Mouse (Mus musculus) myocyte (in vitro differentiated cells): ENCODE data around the gene G0s2. TPM values are rescaled to one million over a fixed set of nuclear protein-coding genes. Genes with fewer than 3 reads are reported as not detected.
A peak's percentile ranks its signal among the peaks of the same experiment; 100 is the strongest.
"Not testable (repeated sequence)": the region's sequence is repeated elsewhere in the genome, so short reads cannot be mapped to it uniquely, and the experiment has no call there.

Experiments used
- H3K27me3 ChIP-seq: one replicate; pipeline ENCODE4 v1.6.1; 2011; ENCODE audit not compliant: control insufficient read depth, insufficient read depth, insufficient read length
- H3K36me3 ChIP-seq: one replicate; pipeline ENCODE4 v1.6.1; 2011; ENCODE audit not compliant: control insufficient read depth, insufficient read depth
- H3K4me2 ChIP-seq: one replicate; pipeline ENCODE4 v1.6.1; 2011; ENCODE audit warnings: low read depth, control low read depth
- H3K4me3 ChIP-seq: one replicate; pipeline ENCODE4 v1.5.1; 2011; ENCODE audit warnings: mild to moderate bottlenecking, control low read depth, moderate library complexity
- H3K79me2 ChIP-seq: one replicate; pipeline ENCODE4 v1.6.1; 2011; ENCODE audit not compliant: control insufficient read depth, insufficient read depth
- H3ac ChIP-seq: one replicate; pipeline ENCODE4 v1.6.1; 2011; ENCODE audit not compliant: control insufficient read depth, insufficient read length
- CEBPB ChIP-seq: IDR thresholded peaks from 2 replicates; pipeline ENCODE4 v1.6.1; 2011; ENCODE audit warnings: mild to moderate bottlenecking, moderate library complexity; ENCODE audit not compliant: poor library complexity, insufficient read depth, severe bottlenecking
- E2F4 ChIP-seq: IDR thresholded peaks from one replicate; pipeline ENCODE4 v1.6.1; 2011; ENCODE audit warnings: mild to moderate bottlenecking, control low read depth, moderate library complexity; ENCODE audit not compliant: insufficient read depth
- MAX ChIP-seq: IDR thresholded peaks from one replicate; pipeline ENCODE4 v1.6.1; 2011; ENCODE audit warnings: low read depth, mild to moderate bottlenecking, control low read depth
- MYOD1 ChIP-seq, 3 experiments: IDR thresholded peaks; one replicate each; pipeline ENCODE4 v1.6.1; 2011; ENCODE audit warnings: control low read depth in 2 of 3, low read depth in 2 of 3, mild to moderate bottlenecking in 2 of 3, moderate library complexity in 1 of 3; ENCODE audit not compliant: insufficient read length in 2 of 3, control insufficient read depth in 1 of 3
- MYOG ChIP-seq, 3 experiments: IDR thresholded peaks; one replicate each; pipeline ENCODE4 v1.6.1; 2011; ENCODE audit warnings: control low read depth in 2 of 3, low read depth in 2 of 3, mild to moderate bottlenecking in 2 of 3; ENCODE audit not compliant: insufficient read length in 2 of 3, control insufficient read depth in 1 of 3, insufficient read depth in 1 of 3
- POLR2A ChIP-seq: IDR thresholded peaks from one replicate; pipeline ENCODE4 v1.6.1; 2011; ENCODE audit warnings: low read depth, mild to moderate bottlenecking, control low read depth, moderate library complexity; ENCODE audit not compliant: insufficient read length
- POLR2AphosphoS2 ChIP-seq: IDR thresholded peaks from one replicate; pipeline ENCODE4 v1.6.1; 2011; ENCODE audit warnings: low read depth, control low read depth; ENCODE audit not compliant: insufficient read length
- REST ChIP-seq: IDR thresholded peaks from one replicate; pipeline ENCODE4 v1.6.1; 2011; ENCODE audit warnings: mild to moderate bottlenecking, control low read depth, moderate library complexity; ENCODE audit not compliant: insufficient read depth, insufficient read length
- SRF ChIP-seq: IDR thresholded peaks from one replicate; pipeline ENCODE4 v1.6.1; 2011; ENCODE audit warnings: low read depth; ENCODE audit not compliant: control insufficient read depth, insufficient read length
- TCF12 ChIP-seq: IDR thresholded peaks from one replicate; pipeline ENCODE4 v1.6.1; 2011; ENCODE audit warnings: mild to moderate bottlenecking, control low read depth; ENCODE audit not compliant: poor library complexity, insufficient read depth, severe bottlenecking
- TCF3 ChIP-seq: IDR thresholded peaks from one replicate; pipeline ENCODE4 v1.6.1; 2011; ENCODE audit warnings: low read depth, control low read depth; ENCODE audit not compliant: insufficient read length
- USF1 ChIP-seq: IDR thresholded peaks from one replicate; pipeline ENCODE4 v1.6.1; 2011; ENCODE audit warnings: low read depth, mild to moderate bottlenecking, control low read depth, moderate library complexity
- polyA plus RNA-seq: library from polyadenylated mRNA; unstranded; fragments of >200 nt; fragmentation: generic; extraction: Trizol; gene quantifications from one replicate; pipeline ENCODE4 v1.2.1, GENCODE M21; 2012; ENCODE audit warnings: missing spikeins

Gene G0s2
- polyA plus RNA-seq, 1 experiment, result 206 TPM

- no peak overlapping the region for H3K4me2 ChIP-seq
- H3ac ChIP-seq, result no peak overlapping the region
- no peak overlapping the region for H3K4me3 ChIP-seq
- no peaks in the 10 kb centered on the region for H3K27me3 ChIP-seq
- H3K79me2 ChIP-seq, result no peaks in the 10 kb centered on the region
- TF ChIP-seq POLR2A, result no peak
- TF ChIP-seq REST, result no peak
- no peak for TF ChIP-seq TCF3
- TF ChIP-seq E2F4, result no peak
- TF ChIP-seq TCF12, result no peak
- TF ChIP-seq POLR2AphosphoS2, result no peak
- TF ChIP-seq MYOD1 (IDR thresholded peaks at IDR 0.05; ENCODE audit: control insufficient read depth in 1 of 3, insufficient read length in 2 of 3, low read depth in 2 of 3), result no peak
- TF ChIP-seq SRF, result no peak
- TF ChIP-seq MAX, result no peak
- no peak for TF ChIP-seq MYOG (IDR thresholded peaks at IDR 0.05; ENCODE audit: control insufficient read depth in 1 of 3, insufficient read depth in 1 of 3, insufficient read length in 2 of 3, low read depth in 2 of 3)
- TF ChIP-seq USF1, result no peak
- TF ChIP-seq CEBPB, result no peak
- H3K36me3 ChIP-seq, result no peaks in the 10 kb centered on the region
Measured at GRCm38 (mm10) chr1:193293039-193293438, 20.0 kb upstream of the G0s2 start.

- no peak overlapping the region for H3K4me2 ChIP-seq
- H3K79me2 ChIP-seq, result no peaks in the 10 kb centered on the region
- H3K4me3 ChIP-seq, result no peak overlapping the region
- H3ac ChIP-seq, result no peak overlapping the region
- H3K36me3 ChIP-seq, result no peaks in the 10 kb centered on the region
- TF ChIP-seq MYOD1 (IDR thresholded peaks at IDR 0.05; ENCODE audit: control insufficient read depth in 1 of 3, insufficient read length in 2 of 3, low read depth in 2 of 3), result peak; percentile 62 to 72 (median 65)
- TF ChIP-seq REST, result no peak
- no peaks in the 10 kb centered on the region for H3K27me3 ChIP-seq
Measured at GRCm38 (mm10) chr1:193290686-193291085, 17.7 kb upstream of the G0s2 start.

GRCm38 (mm10) chr1:193289914-193290313, 16.9 kb upstream of the G0s2 start:
- H3ac ChIP-seq, result no peak overlapping the region
- H3K4me3 ChIP-seq, result no peak overlapping the region

GRCm38 (mm10) chr1:193289076-193289475, 16.1 kb upstream of the G0s2 start:
- no peak overlapping the region for H3K4me3 ChIP-seq
- H3K36me3 ChIP-seq, result no peaks in the 10 kb centered on the region
- TF ChIP-seq POLR2A, result no peak
- TF ChIP-seq MYOD1 (IDR thresholded peaks at IDR 0.05; ENCODE audit: control insufficient read depth in 1 of 3, insufficient read length in 2 of 3, low read depth in 2 of 3), result no peak
- TF ChIP-seq MYOG (IDR thresholded peaks at IDR 0.05; ENCODE audit: control insufficient read depth in 1 of 3, insufficient read depth in 1 of 3, insufficient read length in 2 of 3, low read depth in 2 of 3), result no peak
- TF ChIP-seq REST, result no peak
- no peak for TF ChIP-seq SRF
- no peak for TF ChIP-seq TCF3
- no peak for TF ChIP-seq POLR2AphosphoS2
- TF ChIP-seq MAX, result no peak
- no peak for TF ChIP-seq TCF12
- no peak for TF ChIP-seq CEBPB
- TF ChIP-seq USF1, result no peak
- TF ChIP-seq E2F4, result no peak
- no peaks in the 10 kb centered on the region for H3K27me3 ChIP-seq
- no peaks in the 10 kb centered on the region for H3K79me2 ChIP-seq
- no peak overlapping the region for H3K4me2 ChIP-seq
- H3ac ChIP-seq, result no peak overlapping the region

More at GRCm38 (mm10) chr1:193289914-193290313, 16.9 kb upstream of the G0s2 start:
- Histone ChIP-seq H3K79me2 (no peaks in the 10 kb centered on the region), H3K4me2 (no peak overlapping the region), H3K27me3 (no peaks in the 10 kb centered on the region), H3K36me3 (no peaks in the 10 kb centered on the region)
- TF ChIP-seq E2F4, result no peak
- no peak for TF ChIP-seq POLR2AphosphoS2
- TF ChIP-seq SRF, result no peak
- TF ChIP-seq REST, result no peak
- TF ChIP-seq MYOD1 (IDR thresholded peaks at IDR 0.05; ENCODE audit: control insufficient read depth in 1 of 3, insufficient read length in 2 of 3, low read depth in 2 of 3), result no peak
- no peak for TF ChIP-seq TCF3
- TF ChIP-seq CEBPB, result no peak
- TF ChIP-seq POLR2A, result no peak
- TF ChIP-seq MAX, result no peak
- no peak for TF ChIP-seq TCF12
- TF ChIP-seq MYOG (IDR thresholded peaks at IDR 0.05; ENCODE audit: control insufficient read depth in 1 of 3, insufficient read depth in 1 of 3, insufficient read length in 2 of 3, low read depth in 2 of 3), result no peak
- TF ChIP-seq USF1, result no peak

- H3ac ChIP-seq, result no peak overlapping the region
- TF ChIP-seq TCF12, result no peak
- TF ChIP-seq CEBPB, result no peak
- no peak for TF ChIP-seq E2F4
- no peak for TF ChIP-seq POLR2AphosphoS2
- H3K36me3 ChIP-seq, result no peaks in the 10 kb centered on the region
- H3K27me3 ChIP-seq, result no peaks in the 10 kb centered on the region
- H3K4me2 ChIP-seq, result no peak overlapping the region
- H3K4me3 ChIP-seq, result no peak overlapping the region
- no peaks in the 10 kb centered on the region for H3K79me2 ChIP-seq
Measured at GRCm38 (mm10) chr1:193287578-193287977, 14.6 kb upstream of the G0s2 start.

GRCm38 (mm10) chr1:193285766-193286325, 12.8 kb upstream of the G0s2 start:
- H3K4me3 ChIP-seq, H3K27me3 ChIP-seq, H3ac ChIP-seq, H3K79me2 ChIP-seq, H3K4me2 ChIP-seq, H3K36me3 ChIP-seq: not testable (repeated sequence)
